Mouse (Mus musculus) E14TG2a.4 (cell line): Measurements from ENCODE around the gene Lpcat4.

Experiments used
- CTCF ChIP-seq: conservative IDR thresholded peaks from 2 replicates; pipeline ENCODE4 v1.5.1; 2014; ENCODE audit warnings: low read length
- NANOG ChIP-seq: IDR thresholded peaks from 2 replicates; pipeline ENCODE4 v1.6.1; 2014; ENCODE audit warnings: borderline replicate concordance, low read length, mixed read lengths
- POU5F1 ChIP-seq: IDR thresholded peaks from 2 replicates; pipeline ENCODE4 v1.6.1; 2014; ENCODE audit warnings: low read length, borderline replicate concordance

GRCm38 (mm10) chr2:112266242-112266592, 26.9 kb downstream of the Lpcat4 start, which contains the start of gene Gm21985:
- no peak for TF ChIP-seq CTCF
- no peak for TF ChIP-seq POU5F1
- TF ChIP-seq NANOG = no peak
